Comparison of ENCODE assay signal across 9 mouse cellular contexts in the genomic region with DNA sequence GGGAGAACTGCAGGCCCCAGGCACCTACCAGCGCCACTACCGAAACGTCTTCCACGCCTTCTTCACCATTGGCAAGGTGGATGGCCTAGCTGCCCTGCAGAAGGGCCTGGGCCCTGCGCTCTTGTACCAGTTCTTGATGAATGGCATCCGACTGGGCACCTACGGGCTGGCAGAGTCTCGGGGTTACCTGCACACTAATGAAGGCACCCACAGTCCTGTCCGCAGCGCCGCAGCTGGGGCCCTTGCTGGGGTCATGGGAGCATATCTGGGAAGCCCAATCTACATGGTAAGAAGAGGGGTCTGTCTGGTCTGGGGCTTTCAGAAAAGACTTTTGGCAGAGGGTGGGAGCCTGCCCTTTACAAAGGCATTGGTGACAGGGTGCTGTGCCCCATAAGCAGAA. TPM values are rescaled to one million over a fixed set of nuclear protein-coding genes. Genes with fewer than 3 reads are reported as not detected.
DNase-seq lines count a peak whose midpoint lies in the region; ATAC-seq and TF ChIP-seq lines count a peak whose summit lies in the region.
"Had no signal": no experiment of that assay in that cellular context is flagged by ENCODE, and none has a peak within 500 bp of the region (broad histone marks: within the 10 kb centered on the region; RNA-seq: fewer than 3 reads in every experiment).

No protein-coding gene starts in this region.

- peak; percentile 58 for DNase-seq in cerebellum, adult 9-11 months
- no peak for DNase-seq in cerebellum, postnatal 10 days
- DNase-seq in liver, embryonic 14.5 days (ENCODE audit: low read depth in 3 of 3, low spot score in 3 of 3), result no peak
- DNase-seq in liver, result no peak
- no peak for DNase-seq in limb, embryonic 10.5 days (ENCODE audit: low spot score)
- DNase-seq in thymus, postnatal 0 days (ENCODE audit: low spot score), result no peak
- DNase-seq in layer of hippocampus, adult 8-10 months (ENCODE audit: low spot score in 2 of 2), result no peak

- no peak overlapping the region; a peak in 1 of 4 replicates for H3K4me3 ChIP-seq in liver, embryonic 14.5 days (ENCODE audit: insufficient read depth in 1 of 2, low read depth in 2 of 2, low read length in 2 of 2)
- peak overlapping the region; percentile 68; the same call in 1 of the 2 replicates for H3K4me3 ChIP-seq in limb, embryonic 10.5 days
- no peak overlapping the region for H3K4me3 ChIP-seq in neural tube, embryonic 15.5 days (replicated peaks)

- no peak for TF ChIP-seq CTCF in liver, embryonic 14.5 days (IDR thresholded peaks at IDR 0.05; ENCODE audit: low read depth)

- no peak overlapping the region for H3K9ac ChIP-seq in liver, embryonic 14.5 days (replicated peaks)
- H3K9ac ChIP-seq in neural tube, embryonic 15.5 days (replicated peaks), result 0 out of 2 replicates have a peak overlapping the region, but pooled peaks have one; percentile 41

- H3K27me3 ChIP-seq in liver, embryonic 14.5 days (ENCODE audit: control insufficient read depth, insufficient read depth, low read length), result peaks cover 2% of the 10 kb centered on the region; the same call in 1 of the 2 replicates
- peaks cover 5% of the 10 kb centered on the region; the same call in 1 of the 2 replicates for H3K27me3 ChIP-seq in limb, embryonic 10.5 days (ENCODE audit: low read depth, poor library complexity, severe bottlenecking)
- no peaks in the 10 kb centered on the region; the same call in 1 of the 2 replicates for H3K27me3 ChIP-seq in neural tube, embryonic 15.5 days (replicated peaks)

- 82% methylated on average over 11 of the region's 11 CpGs for WGBS in liver, embryonic 14.5 days (ENCODE audit: insufficient replicate concordance)
- WGBS in limb, embryonic 10.5 days, result 89% methylated on average over 11 of the region's 11 CpGs
- 92% methylated on average over 11 of the region's 11 CpGs for WGBS in neural tube, embryonic 15.5 days

- H3K36me3 ChIP-seq in liver, embryonic 14.5 days (replicated peaks; ENCODE audit: control insufficient read depth, insufficient read depth, low read depth), result no peaks in the 10 kb centered on the region
- peaks cover 10% of the 10 kb centered on the region; the same call in 1 of the 2 replicates for H3K36me3 ChIP-seq in limb, embryonic 10.5 days
- H3K36me3 ChIP-seq in neural tube, embryonic 15.5 days, result no peaks in the 10 kb centered on the region

- ATAC-seq in liver, embryonic 14.5 days (ENCODE audit: insufficient read depth), result no peak
- ATAC-seq in neural tube, embryonic 15.5 days (ENCODE audit: low FRiP score), result no peak

- H3K27ac ChIP-seq in liver, embryonic 14.5 days, result no peak overlapping the region
- no peak overlapping the region for H3K27ac ChIP-seq in limb, embryonic 10.5 days
- no peak overlapping the region for H3K27ac ChIP-seq in neural tube, embryonic 15.5 days (replicated peaks)

- H3K4me1 ChIP-seq in liver, embryonic 14.5 days (replicated peaks; ENCODE audit: control insufficient read depth in 2 of 2, insufficient read depth in 2 of 2, low read length in 1 of 2), result peaks cover 13 to 14% of the 10 kb centered on the region in 2 experiments
- peaks cover 38% of the 10 kb centered on the region for H3K4me1 ChIP-seq in limb, embryonic 10.5 days
- peaks cover 25% of the 10 kb centered on the region for H3K4me1 ChIP-seq in neural tube, embryonic 15.5 days

- no peak for TF ChIP-seq EP300 in liver, embryonic 14.5 days (IDR thresholded peaks at IDR 0.05; ENCODE audit: low read depth)

- no peaks in the 10 kb centered on the region for H3K9me3 ChIP-seq in liver, embryonic 14.5 days (ENCODE audit: control insufficient read depth, low read length)
- no peaks in the 10 kb centered on the region for H3K9me3 ChIP-seq in limb, embryonic 10.5 days (replicated peaks)
- no peaks in the 10 kb centered on the region for H3K9me3 ChIP-seq in neural tube, embryonic 15.5 days (replicated peaks)

- peak overlapping the region; percentile 97 for H3K4me2 ChIP-seq in liver, embryonic 14.5 days (ENCODE audit: low read depth)
- H3K4me2 ChIP-seq in neural tube, embryonic 15.5 days, result peak overlapping the region; percentile 94

RNA-seq across cellular contexts. Expression of a gene that starts 0.8 kb away (rescaled TPM):
- 0.58 and 0.59 TPM in 2 replicates for polyA plus RNA-seq in liver, embryonic 14.5 days (2012; rRNA removed)
- polyA plus RNA-seq in liver, embryonic 14.5 days (2014; fragmentation: Nextera tagmentation; extraction: Ambion mirVana), result 0.13 and 0.51 TPM in 2 replicates
- polyA plus RNA-seq in limb, embryonic 10.5 days (2016; fragmentation: Nextera tagmentation; extraction: Ambion mirVana), result 2.4 and 3.2 TPM in 2 replicates
- polyA plus RNA-seq in neural tube, embryonic 15.5 days (2015; fragmentation: Nextera tagmentation; extraction: Ambion mirVana), result 1.9 and 2.1 TPM in 2 replicates
- polyA plus RNA-seq in thymus, postnatal 0 days (2015; fragmentation: Nextera tagmentation; extraction: Ambion mirVana), result 4.0 and 4.8 TPM in 2 replicates
- 1 to 10 TPM; 4.9 to 7.4 (median 5.8) TPM for total RNA-seq in layer of hippocampus, adult 8-10 months (2022)

RNA-seq across cellular contexts. Expression of a gene that starts 6.2 kb away (rescaled TPM):
- polyA plus RNA-seq in liver, embryonic 14.5 days (2012; rRNA removed), result 20.5 and 23.0 TPM in 2 replicates
- 29.2 and 31.2 TPM in 2 replicates for polyA plus RNA-seq in liver, embryonic 14.5 days (2014; fragmentation: Nextera tagmentation; extraction: Ambion mirVana)
- 88.6 and 115 TPM in 2 replicates for polyA plus RNA-seq in limb, embryonic 10.5 days (2016; fragmentation: Nextera tagmentation; extraction: Ambion mirVana)
- 33.7 and 33.9 TPM in 2 replicates for polyA plus RNA-seq in neural tube, embryonic 15.5 days (2015; fragmentation: Nextera tagmentation; extraction: Ambion mirVana)
- polyA plus RNA-seq in thymus, postnatal 0 days (2015; fragmentation: Nextera tagmentation; extraction: Ambion mirVana), result 38.6 and 44.6 TPM in 2 replicates
- 10 to 100 TPM; 14.1 to 24.1 (median 15.9) TPM for total RNA-seq in layer of hippocampus, adult 8-10 months (2022)

RNA-seq across cellular contexts. Expression of a gene that starts 11.5 kb away (rescaled TPM):
- 1.4 and 3.5 TPM in 2 replicates for polyA plus RNA-seq in liver, embryonic 14.5 days (2012; rRNA removed)
- 0.89 and 1.2 TPM in 2 replicates for polyA plus RNA-seq in liver, embryonic 14.5 days (2014; fragmentation: Nextera tagmentation; extraction: Ambion mirVana)
- 8.0 and 9.0 TPM in 2 replicates for polyA plus RNA-seq in limb, embryonic 10.5 days (2016; fragmentation: Nextera tagmentation; extraction: Ambion mirVana)
- 23.2 and 27.3 TPM in 2 replicates for polyA plus RNA-seq in neural tube, embryonic 15.5 days (2015; fragmentation: Nextera tagmentation; extraction: Ambion mirVana)
- 1.0 and 1.1 TPM in 2 replicates for polyA plus RNA-seq in thymus, postnatal 0 days (2015; fragmentation: Nextera tagmentation; extraction: Ambion mirVana)
- total RNA-seq in layer of hippocampus, adult 8-10 months (2022), result 10 to 100 TPM in 3 of 4 experiments, 1 to 10 TPM in 1; 9.1 to 16.5 (median 12.0) TPM

RNA-seq across cellular contexts. Expression of a gene that starts 39.5 kb away (rescaled TPM):
- 11.0 and 11.4 TPM in 2 replicates for polyA plus RNA-seq in liver, embryonic 14.5 days (2012; rRNA removed)
- 15.1 and 17.2 TPM in 2 replicates for polyA plus RNA-seq in liver, embryonic 14.5 days (2014; fragmentation: Nextera tagmentation; extraction: Ambion mirVana)
- 66.5 and 70.0 TPM in 2 replicates for polyA plus RNA-seq in limb, embryonic 10.5 days (2016; fragmentation: Nextera tagmentation; extraction: Ambion mirVana)
- polyA plus RNA-seq in neural tube, embryonic 15.5 days (2015; fragmentation: Nextera tagmentation; extraction: Ambion mirVana), result 15.5 and 20.2 TPM in 2 replicates
- polyA plus RNA-seq in thymus, postnatal 0 days (2015; fragmentation: Nextera tagmentation; extraction: Ambion mirVana), result 26.9 and 29.7 TPM in 2 replicates
- 10 to 100 TPM; 25.8 to 32.2 (median 26.8) TPM for total RNA-seq in layer of hippocampus, adult 8-10 months (2022)

RNA-seq across cellular contexts. Expression of a gene that starts 41.9 kb away (rescaled TPM):
- not detected in 2 replicates for polyA plus RNA-seq in liver, embryonic 14.5 days (2012; rRNA removed)
- polyA plus RNA-seq in liver, embryonic 14.5 days (2014; fragmentation: Nextera tagmentation; extraction: Ambion mirVana), result not detected in 2 replicates
- not detected in 2 replicates for polyA plus RNA-seq in limb, embryonic 10.5 days (2016; fragmentation: Nextera tagmentation; extraction: Ambion mirVana)
- polyA plus RNA-seq in neural tube, embryonic 15.5 days (2015; fragmentation: Nextera tagmentation; extraction: Ambion mirVana), result 0.64 and 1.3 TPM in 2 replicates
- polyA plus RNA-seq in thymus, postnatal 0 days (2015; fragmentation: Nextera tagmentation; extraction: Ambion mirVana), result not detected in 2 replicates
- under 1 TPM in 3 of 4 experiments, not detected in 1; 0.32 to 0.58 (median 0.45) TPM for total RNA-seq in layer of hippocampus, adult 8-10 months (2022)
- total RNA-seq: hematopoietic stem cell, adult 5-6 weeks had no signal
